Mouse (Mus musculus) MEL (cell line): ENCODE data around the gene Plxnd1. TPM values are rescaled to one million over a fixed set of nuclear protein-coding genes. Genes with fewer than 3 reads are reported as not detected.

Source experiments
- DNase-seq: peaks from one replicate; pipeline ENCODE4 v3.0.0; 2011; ENCODE audit warnings: low read depth, low spot score
- H3K27ac ChIP-seq: 2 replicates; pipeline ENCODE4 v1.5.1; 2012; ENCODE audit warnings: low read depth, mild to moderate bottlenecking, control low read depth, low read length, moderate library complexity; ENCODE audit not compliant: control insufficient read depth
- H3K27me3 ChIP-seq, 2 experiments: fragments of 150-350 bp in 1 of 2; sonication (generic) in 1 of 2; 2 replicates each; pipeline ENCODE4 v1.6.1; 2012; ENCODE audit warnings: low read length in 2 of 2, mild to moderate bottlenecking in 2 of 2, improper control_type of control experiment in 1 of 2, moderate library complexity in 1 of 2; ENCODE audit not compliant: insufficient read depth in 2 of 2, control insufficient read depth in 1 of 2
- H3K36me3 ChIP-seq, 2 experiments: 2 replicates each; pipeline ENCODE4 v1.6.1; 2012 to 2014; ENCODE audit warnings: low read length in 2 of 2, improper control_type of control experiment in 1 of 2, inconsistent platforms in 1 of 2, mild to moderate bottlenecking in 1 of 2; ENCODE audit not compliant: insufficient read depth in 2 of 2, control insufficient read depth in 1 of 2
- H3K4me1 ChIP-seq, 2 experiments: fragments of 150-350 bp in 1 of 2; sonication (generic) in 1 of 2; 2 replicates each; pipeline ENCODE4 v1.6.1; 2012; ENCODE audit warnings: low read length in 2 of 2, improper control_type of control experiment in 1 of 2, mild to moderate bottlenecking in 1 of 2; ENCODE audit not compliant: insufficient read depth in 2 of 2, control insufficient read depth in 1 of 2
- H3K4me3 ChIP-seq, 2 experiments: fragments of 150-350 bp in 1 of 2; sonication (generic) in 1 of 2; 2 replicates each; pipeline ENCODE4 v1.5.1; 2012; ENCODE audit warnings: low read depth in 2 of 2, low read length in 2 of 2, mild to moderate bottlenecking in 2 of 2, moderate library complexity in 2 of 2, control low read depth in 1 of 2, improper control_type of control experiment in 1 of 2; ENCODE audit not compliant: control insufficient read depth in 1 of 2, insufficient read depth in 1 of 2
- H3K79me2 ChIP-seq: 2 replicates; pipeline ENCODE4 v1.6.1; 2012; ENCODE audit warnings: mild to moderate bottlenecking, low read length, moderate library complexity; ENCODE audit not compliant: control insufficient read depth, poor library complexity, insufficient read depth
- H3K9ac ChIP-seq: 2 replicates; pipeline ENCODE4 v1.6.1; 2012; ENCODE audit warnings: low read depth, mild to moderate bottlenecking, control low read depth, low read length, moderate library complexity; ENCODE audit not compliant: control insufficient read depth, poor library complexity, severe bottlenecking
- H3K9me3 ChIP-seq: fragments of 150-350 bp; sonication (generic); replicated peaks from 2 replicates; pipeline ENCODE4 v1.6.1; 2012; ENCODE audit warnings: mild to moderate bottlenecking, low read length, improper control_type of control experiment, moderate library complexity; ENCODE audit not compliant: insufficient read depth
- CTCF ChIP-seq, 3 experiments: IDR thresholded peaks in 2 of 3; conservative IDR thresholded peaks in 1 of 3; 2 replicates each; pipeline ENCODE4 v1.5.1; 2011 to 2012; ENCODE audit warnings: low read length in 3 of 3, low read depth in 2 of 3, mild to moderate bottlenecking in 2 of 3, improper control_type of control experiment in 1 of 3, inconsistent platforms in 1 of 3, mixed read lengths in 1 of 3, moderate library complexity in 1 of 3; ENCODE audit not compliant: control insufficient read depth in 1 of 3, insufficient read depth in 1 of 3, poor library complexity in 1 of 3, severe bottlenecking in 1 of 3
- E2F4 ChIP-seq: IDR thresholded peaks from 2 replicates; pipeline ENCODE4 v1.6.1; 2011; ENCODE audit warnings: low read depth, low read length, improper control_type of control experiment, borderline replicate concordance
- ELF1 ChIP-seq: IDR thresholded peaks from 2 replicates; pipeline ENCODE4 v1.6.1; 2014; ENCODE audit warnings: low read depth, mild to moderate bottlenecking, inconsistent platforms, low read length, improper control_type of control experiment, moderate library complexity
- EP300 ChIP-seq, 2 experiments: IDR thresholded peaks; 2 replicates each; pipeline ENCODE4 v1.6.1; 2011; ENCODE audit warnings: improper control_type of control experiment in 2 of 2, low read length in 2 of 2, low read depth in 1 of 2, mild to moderate bottlenecking in 1 of 2
- ETS1 ChIP-seq: IDR thresholded peaks from 2 replicates; pipeline ENCODE4 v1.6.1; 2012; ENCODE audit warnings: low read depth, mild to moderate bottlenecking, inconsistent platforms, low read length, improper control_type of control experiment, moderate library complexity
- GABPA ChIP-seq: IDR thresholded peaks from 2 replicates; pipeline ENCODE4 v1.6.1; 2012; ENCODE audit warnings: low read depth, mild to moderate bottlenecking, inconsistent platforms, low read length, improper control_type of control experiment, moderate library complexity
- GATA1 ChIP-seq: IDR thresholded peaks from 2 replicates; pipeline ENCODE4 v1.6.1; 2011; ENCODE audit warnings: low read depth, low read length, improper control_type of control experiment
- HCFC1 ChIP-seq: IDR thresholded peaks from 2 replicates; pipeline ENCODE4 v1.6.1; 2012; ENCODE audit warnings: low read depth, mild to moderate bottlenecking, inconsistent platforms, low read length, improper control_type of control experiment, moderate library complexity
- JUND ChIP-seq: IDR thresholded peaks from 2 replicates; pipeline ENCODE4 v1.6.1; 2011; ENCODE audit warnings: low read depth, mild to moderate bottlenecking, improper control_type of control experiment, low read length
- KAT2A ChIP-seq: conservative IDR thresholded peaks from 2 replicates; pipeline ENCODE4 v1.6.1; 2012; ENCODE audit warnings: low read depth, low read length, improper control_type of control experiment, inconsistent platforms
- MAX ChIP-seq: IDR thresholded peaks from 2 replicates; pipeline ENCODE4 v1.6.1; 2011; ENCODE audit warnings: low read length, improper control_type of control experiment
- MXI1 ChIP-seq: IDR thresholded peaks from 2 replicates; pipeline ENCODE4 v1.6.1; 2011; ENCODE audit warnings: mild to moderate bottlenecking, low read depth, low read length, improper control_type of control experiment
- MYB ChIP-seq: IDR thresholded peaks from 2 replicates; pipeline ENCODE4 v1.6.1; 2011; ENCODE audit warnings: mild to moderate bottlenecking, low read depth, low read length, improper control_type of control experiment
- MYC ChIP-seq: IDR thresholded peaks from 2 replicates; pipeline ENCODE4 v1.6.1; 2011; ENCODE audit warnings: low read depth, mild to moderate bottlenecking, low read length, improper control_type of control experiment, moderate library complexity
- NELFE ChIP-seq: IDR thresholded peaks from 2 replicates; pipeline ENCODE4 v1.6.1; 2011; ENCODE audit warnings: low read depth, low read length, improper control_type of control experiment
- POLR2AphosphoS2 ChIP-seq: IDR thresholded peaks from 2 replicates; pipeline ENCODE4 v1.6.1; 2011; ENCODE audit warnings: low read length, improper control_type of control experiment
- POLR2AphosphoS5 ChIP-seq: IDR thresholded peaks from 2 replicates; pipeline ENCODE4 v1.6.1; 2012; ENCODE audit warnings: low read depth, borderline replicate concordance, mild to moderate bottlenecking, inconsistent platforms, low read length, moderate library complexity, mixed read lengths
- RAD21 ChIP-seq: IDR thresholded peaks from 2 replicates; pipeline ENCODE4 v1.6.1; 2011; ENCODE audit warnings: mild to moderate bottlenecking, low read depth, low read length, improper control_type of control experiment
- SIN3A ChIP-seq: IDR thresholded peaks from 2 replicates; pipeline ENCODE4 v1.6.1; 2012; ENCODE audit warnings: low read length, improper control_type of control experiment, inconsistent platforms
- SMC3 ChIP-seq: IDR thresholded peaks from 2 replicates; pipeline ENCODE4 v1.6.1; 2011; ENCODE audit warnings: low read depth, low read length, improper control_type of control experiment
- TBP ChIP-seq: IDR thresholded peaks from 2 replicates; pipeline ENCODE4 v1.8.0; 2011; ENCODE audit warnings: low read depth, low read length, improper control_type of control experiment
- TCF12 ChIP-seq: IDR thresholded peaks from 2 replicates; pipeline ENCODE4 v1.6.1; 2014; ENCODE audit warnings: low read depth, mild to moderate bottlenecking, inconsistent platforms, low read length, improper control_type of control experiment, moderate library complexity
- USF1 ChIP-seq: IDR thresholded peaks from 2 replicates; pipeline ENCODE4 v1.6.1; 2014; ENCODE audit warnings: low read depth, mild to moderate bottlenecking, inconsistent platforms, low read length, improper control_type of control experiment, moderate library complexity
- USF2 ChIP-seq, 2 experiments: IDR thresholded peaks; 2 replicates each; pipeline ENCODE4 v1.6.1; 2011 to 2012; ENCODE audit warnings: improper control_type of control experiment in 2 of 2, low read length in 2 of 2, borderline replicate concordance in 1 of 2, inconsistent platforms in 1 of 2, low read depth in 1 of 2, mild to moderate bottlenecking in 1 of 2; ENCODE audit not compliant: insufficient read depth in 1 of 2
- ZNF384 ChIP-seq: IDR thresholded peaks from 2 replicates; pipeline ENCODE4 v1.6.1; 2012; ENCODE audit warnings: low read depth, mild to moderate bottlenecking, inconsistent platforms, low read length, improper control_type of control experiment
- polyA plus RNA-seq, 2 experiments: library from polyadenylated mRNA; stranded (reverse) in 1 of 2; unstranded in 1 of 2; fragments of >175 nt in 1 of 2; fragments of >200 nt in 1 of 2; gene quantifications; 2 replicates each; pipeline versions ENCODE4 v1.2.1 to v1.2.4; 2012; ENCODE audit warnings: low replicate concordance in 2 of 2, low read depth in 1 of 2; ENCODE audit not compliant: insufficient read length in 2 of 2, insufficient read depth in 1 of 2, missing spikeins in 1 of 2
- total RNA-seq: library from RNA; depleted of rRNA; stranded (reverse); fragments of 300-350 nt; gene quantifications from 2 replicates; pipeline ENCODE4 v1.2.3, GENCODE M21; 2012

Plxnd1 gene
- total and polyA plus RNA-seq, 3 experiments, result 4.8 to 19.2 TPM; not detected in 1

GRCm38 (mm10) chr6:116036555-116036954 lies 41.8 kb upstream of the Plxnd1 start:
- Histone ChIP-seq H3K4me3 (no peak overlapping the region), H3K36me3 (peaks cover 0 to 27% of the 10 kb centered on the region in 2 experiments; a peak in 2 of 4 replicates), H3K9ac (no peak overlapping the region), H3K27ac (no peak overlapping the region), H3K27me3 (no peaks in the 10 kb centered on the region), H3K79me2 (no peaks in the 10 kb centered on the region), H3K4me1 (peaks cover 26 to 31% of the 10 kb centered on the region in 2 experiments), H3K9me3 (no peaks in the 10 kb centered on the region)
- no peak for DNase-seq
- TF ChIP-seq CTCF (IDR thresholded peaks at IDR 0.05 in 2 of 3, conservative IDR thresholded peaks at IDR 0.05 in 1 of 3; ENCODE audit: control insufficient read depth in 1 of 3, insufficient read depth in 1 of 3, low read depth in 2 of 3, low read length in 3 of 3, poor library complexity in 1 of 3, severe bottlenecking in 1 of 3), result no peak
- no peak for TF ChIP-seq ELF1
- TF ChIP-seq SMC3, result no peak
- TF ChIP-seq ZNF384, result no peak
- TF ChIP-seq POLR2AphosphoS5, result no peak
- no peak for TF ChIP-seq USF2 (IDR thresholded peaks at IDR 0.05; ENCODE audit: borderline replicate concordance in 1 of 2, insufficient read depth in 1 of 2, low read depth in 1 of 2, low read length in 2 of 2)
- TF ChIP-seq MYC, result no peak
- no peak for TF ChIP-seq JUND

GRCm38 (mm10) chr6:116031052-116031451 lies 36.2 kb upstream of the Plxnd1 start:
- Histone ChIP-seq H3K9ac (no peak overlapping the region), H3K9me3 (no peaks in the 10 kb centered on the region), H3K79me2 (no peaks in the 10 kb centered on the region), H3K36me3 (peaks cover 0 to 7% of the 10 kb centered on the region in 2 experiments; a peak in 2 of 4 replicates), H3K27me3 (no peaks in the 10 kb centered on the region), H3K27ac (peak overlapping the region; percentile 30; the same call in 1 of the 2 replicates), H3K4me1 (peaks cover 5 to 8% of the 10 kb centered on the region in 2 experiments), H3K4me3 (no peak overlapping the region)
- no peak for TF ChIP-seq TBP
- no peak for TF ChIP-seq KAT2A
- TF ChIP-seq TCF12, result peak; percentile 59; the same call in 1 of the 2 replicates
- TF ChIP-seq EP300 (IDR thresholded peaks at IDR 0.05; ENCODE audit: low read depth in 1 of 2, low read length in 2 of 2), result peak; percentile 73 to 82
- 0 out of 2 replicates have a peak, but pooled peaks have one; percentile 14 for TF ChIP-seq ETS1
- TF ChIP-seq ZNF384, result peak; percentile 79
- peak; percentile 57; the same call in 1 of the 2 replicates for TF ChIP-seq GATA1
- TF ChIP-seq MYB, result peak; percentile 28; the same call in 1 of the 2 replicates
- DNase-seq, result peak; percentile 51

- H3K4me1 ChIP-seq, result no peaks in the 10 kb centered on the region
- H3K79me2 ChIP-seq, result no peaks in the 10 kb centered on the region
- H3K9me3 ChIP-seq, result no peaks in the 10 kb centered on the region
- no peak overlapping the region for H3K27ac ChIP-seq
- no peak overlapping the region for H3K4me3 ChIP-seq
- H3K9ac ChIP-seq, result no peak overlapping the region
- TF ChIP-seq GATA1, result no peak
- no peak for TF ChIP-seq USF1
- TF ChIP-seq ELF1, result no peak
- TF ChIP-seq SIN3A, result no peak
- no peak for TF ChIP-seq POLR2AphosphoS5
- no peak for TF ChIP-seq HCFC1
- no peak for TF ChIP-seq MXI1
- TF ChIP-seq USF2 (IDR thresholded peaks at IDR 0.05; ENCODE audit: borderline replicate concordance in 1 of 2, insufficient read depth in 1 of 2, low read depth in 1 of 2, low read length in 2 of 2), result no peak
- no peak for TF ChIP-seq MAX
- TF ChIP-seq GABPA, result no peak
- TF ChIP-seq E2F4, result no peak
- no peak for TF ChIP-seq POLR2AphosphoS2
- TF ChIP-seq RAD21, result no peak
- TF ChIP-seq EP300 (IDR thresholded peaks at IDR 0.05; ENCODE audit: low read depth in 1 of 2, low read length in 2 of 2), result no peak
- TF ChIP-seq NELFE, result no peak
- H3K36me3 ChIP-seq, result peaks cover 0 to 2% of the 10 kb centered on the region in 2 experiments; a peak in 2 of 4 replicates
- DNase-seq, result no peak
- H3K27me3 ChIP-seq, result no peaks in the 10 kb centered on the region
Measured at GRCm38 (mm10) chr6:116024666-116025065, 29.9 kb upstream of the Plxnd1 start.
